Mouse (Mus musculus) forebrain, embryonic 12.5 days (tissue): ENCODE data around the gene Vmn1r155. TPM values are rescaled to one million over a fixed set of nuclear protein-coding genes. Genes with fewer than 3 reads are reported as not detected.
"Not testable (repeated sequence)": the region's sequence is repeated elsewhere in the genome, so short reads cannot be mapped to it uniquely, and the experiment has no call there.

ENCODE experiments used
- ATAC-seq: fragments of 200-750 bp; cut with Nextera tagmentation; 2 replicates; pipeline ENCODE4 v1.8.0; 2017; ENCODE audit warnings: moderate TSS enrichment; ENCODE audit not compliant: low FRiP score
- H3K27ac ChIP-seq: fragments of 300-500 bp; sonication (generic); 2 replicates; pipeline ENCODE4 v1.5.1; 2016; ENCODE audit warnings: mild to moderate bottlenecking
- H3K27me3 ChIP-seq: fragments of 300-500 bp; sonication (generic); 2 replicates; pipeline ENCODE4 v1.6.1; 2016; ENCODE audit warnings: mild to moderate bottlenecking
- H3K36me3 ChIP-seq: fragments of 300-500 bp; sonication (generic); replicated peaks from 2 replicates; pipeline ENCODE4 v1.6.1; 2016; ENCODE audit warnings: mild to moderate bottlenecking
- H3K4me1 ChIP-seq: fragments of 300-500 bp; sonication (generic); 2 replicates; pipeline ENCODE4 v1.6.1; 2016
- H3K4me2 ChIP-seq: fragments of 300-500 bp; sonication (generic); 2 replicates; pipeline ENCODE4 v1.6.1; 2016; ENCODE audit warnings: mild to moderate bottlenecking, moderate library complexity
- H3K4me3 ChIP-seq: fragments of 300-500 bp; sonication (generic); replicated peaks from 2 replicates; pipeline ENCODE4 v1.5.1; 2016; ENCODE audit warnings: mild to moderate bottlenecking
- H3K9ac ChIP-seq: fragments of 300-500 bp; sonication (generic); 2 replicates; pipeline ENCODE4 v1.6.1; 2016; ENCODE audit warnings: mild to moderate bottlenecking
- H3K9me3 ChIP-seq: fragments of 300-500 bp; sonication (generic); 2 replicates; pipeline ENCODE4 v1.6.1; 2016
- WGBS: fragments of 180-500 bp; shearing (Covaris S2); methylation state at CpG from one replicate; pipeline ENCODE4 v1.1.7; 2016; 5-methylcytosine and 5-hydroxymethylcytosine counted together
- polyA plus RNA-seq: library from polyadenylated mRNA; unstranded; fragments of >200 nt; fragmentation: Nextera tagmentation; extraction: Ambion mirVana; gene quantifications from 2 replicates; pipeline ENCODE4 v1.2.1, GENCODE M21; 2016

Gene Vmn1r155
- polyA plus RNA-seq = not detected in 2 replicates

GRCm38 (mm10) chr7:22657718-22658117, at the start of gene Vmn1r155:
Gene Vmn1r155, plus strand, starts transcription at chr7:22658018.
- not testable (repeated sequence) for H3K4me1 ChIP-seq, H3K4me2 ChIP-seq, H3K27ac ChIP-seq, H3K36me3 ChIP-seq, ATAC-seq, H3K4me3 ChIP-seq, H3K27me3 ChIP-seq, H3K9ac ChIP-seq, H3K9me3 ChIP-seq
- WGBS = no CpG with 5 or more reads among the region's 3 CpGs

GRCm38 (mm10) chr7:22692217-22692616, 34.4 kb downstream of the Vmn1r155 start, which contains the start of gene Gm8693:
Gene Gm8693, minus strand, starts transcription at chr7:22692317.
- not testable (repeated sequence) for H3K27me3 ChIP-seq, H3K4me3 ChIP-seq, H3K27ac ChIP-seq, H3K36me3 ChIP-seq, H3K4me2 ChIP-seq, H3K4me1 ChIP-seq, H3K9ac ChIP-seq, H3K9me3 ChIP-seq, ATAC-seq
- no CpG with 5 or more reads among the region's 2 CpGs for WGBS

Other genes starting within 250 kb of the Vmn1r155 start
- gene Vmn1r148, start 244.4 kb upstream of the Vmn1r155 start, polyA plus RNA-seq = not detected in 2 replicates
- gene Vmn1r149, start 219.8 kb upstream of the Vmn1r155 start, polyA plus RNA-seq = not detected in 2 replicates
- gene Gm10665, start 193.9 kb upstream of the Vmn1r155 start, polyA plus RNA-seq = not detected in 2 replicates
- not detected in 2 replicates for gene Vmn1r151, start 158.3 kb upstream of the Vmn1r155 start, polyA plus RNA-seq
- not detected in 2 replicates for gene Vmn1r152, start 135.1 kb upstream of the Vmn1r155 start, polyA plus RNA-seq
- gene Gm8677, start 123.1 kb upstream of the Vmn1r155 start, polyA plus RNA-seq = not detected in 2 replicates
- gene Gm4201, start 92.7 kb upstream of the Vmn1r155 start, polyA plus RNA-seq = not detected in 2 replicates
- not detected in 2 replicates for gene Gm4565, start 69.9 kb upstream of the Vmn1r155 start, polyA plus RNA-seq
- gene Gm8693, start 34.3 kb downstream of the Vmn1r155 start, polyA plus RNA-seq = not detected in 2 replicates
- not detected in 2 replicates for gene Gm4567, start 61.7 kb downstream of the Vmn1r155 start, polyA plus RNA-seq
- not detected in 2 replicates for gene Vmn1r157, start 103.7 kb downstream of the Vmn1r155 start, polyA plus RNA-seq
- not detected in 2 replicates for gene Vmn1r158, start 132.8 kb downstream of the Vmn1r155 start, polyA plus RNA-seq
- gene Vmn1r159, start 185.6 kb downstream of the Vmn1r155 start, polyA plus RNA-seq = not detected in 2 replicates
- gene Vmn1r160, start 213.2 kb downstream of the Vmn1r155 start, polyA plus RNA-seq = not detected in 2 replicates